Mouse (Mus musculus): ENCODE results near the gene Ccdc107.

The Ccdc107 gene

GRCm38 (mm10) chr4:43492821-43493185 is at the start of gene Ccdc107:
Gene Ccdc107, plus strand, starts transcription at chr4:43492900.
- DNase-seq, result peak; percentile 95

GRCm38 (mm10) chr4:43443511-43443910 is 49.2 kb upstream of the Ccdc107 start:
- DNase-seq, result peak; percentile 61

- no peak for DNase-seq
Measured at GRCm38 (mm10) chr4:43447251-43447650, 45.4 kb upstream of the Ccdc107 start.

- DNase-seq, result no peak
Measured at GRCm38 (mm10) chr4:43448554-43448953, 44.1 kb upstream of the Ccdc107 start.

- no peak for DNase-seq
Measured at GRCm38 (mm10) chr4:43452315-43452714, 40.4 kb upstream of the Ccdc107 start.

- no peak for DNase-seq
Measured at GRCm38 (mm10) chr4:43453413-43453812, 39.3 kb upstream of the Ccdc107 start.

GRCm38 (mm10) chr4:43454041-43454836 is 38.5 kb upstream of the Ccdc107 start, which contains the start of gene Cd72:
Gene Cd72, minus strand, starts transcription at chr4:43454628.
- no peak for DNase-seq

- no peak for DNase-seq
Measured at GRCm38 (mm10) chr4:43456470-43456869, 36.2 kb upstream of the Ccdc107 start.

- DNase-seq, result no peak
Measured at GRCm38 (mm10) chr4:43457124-43457523, 35.6 kb upstream of the Ccdc107 start.

GRCm38 (mm10) chr4:43463102-43463501 is 29.6 kb upstream of the Ccdc107 start:
- DNase-seq, result no peak

GRCm38 (mm10) chr4:43465935-43466334 is 26.8 kb upstream of the Ccdc107 start:
- DNase-seq, result no peak

GRCm38 (mm10) chr4:43466872-43467271 is 25.8 kb upstream of the Ccdc107 start:
- DNase-seq, result no peak

- no peak for DNase-seq
Measured at GRCm38 (mm10) chr4:43470301-43470700, 22.4 kb upstream of the Ccdc107 start.

GRCm38 (mm10) chr4:43473636-43474035 is 19.1 kb upstream of the Ccdc107 start:
- no peak for DNase-seq

- peak; percentile 52 for DNase-seq
Measured at GRCm38 (mm10) chr4:43476604-43477003, 16.1 kb upstream of the Ccdc107 start.

GRCm38 (mm10) chr4:43477857-43478533 is 14.7 kb upstream of the Ccdc107 start:
- peak; percentile 92 for DNase-seq

GRCm38 (mm10) chr4:43478534-43478858 is 14.2 kb upstream of the Ccdc107 start:
- DNase-seq, result no peak

- peak; percentile 88 for DNase-seq
Measured at GRCm38 (mm10) chr4:43478906-43479832, 13.5 kb upstream of the Ccdc107 start.

GRCm38 (mm10) chr4:43480985-43481384 is 11.7 kb upstream of the Ccdc107 start:
- DNase-seq, result peak; percentile 26

GRCm38 (mm10) chr4:43481894-43482456 is 10.7 kb upstream of the Ccdc107 start:
- DNase-seq, result no peak

GRCm38 (mm10) chr4:43482591-43482990 is 10.1 kb upstream of the Ccdc107 start:
- DNase-seq, result peak; percentile 14

GRCm38 (mm10) chr4:43483535-43484091 is 9.1 kb upstream of the Ccdc107 start, which contains the start of gene Sit1:
Gene Sit1, minus strand, starts transcription at chr4:43483734.
- DNase-seq, result no peak

Data from kidney, postnatal 10 days (tissue).